Mouse (Mus musculus) gastrocnemius, postnatal 25 days (tissue): ENCODE results near the gene Cdk16. TPM values are rescaled to one million over a fixed set of nuclear protein-coding genes. Genes with fewer than 3 reads are reported as not detected.

ENCODE experiments used
- total RNA-seq, 2 experiments: library from RNA; stranded (reverse); gene quantifications; 1 replicate in 1 of 2; 2 replicates in 1 of 2; pipeline ENCODE4 v1.2.3; 2021

Gene Cdk16
- total RNA-seq, 2 experiments from 2014 or later, result 124 to 132 TPM

Other genes starting within 250 kb of the Cdk16 start
- gene Rgn, start 138.2 kb upstream of the Cdk16 start, total RNA-seq, result not detected
- gene Rbm10, start 70.5 kb upstream of the Cdk16 start, total RNA-seq, result 10 to 100 TPM; 11.4 to 11.8 TPM
- gene Ndufb11, start 70.3 kb upstream of the Cdk16 start, total RNA-seq, result 100 to 1,000 TPM; 429 TPM
- gene Uba1, start 29.6 kb upstream of the Cdk16 start, total RNA-seq, result 100 to 1,000 TPM; 134 to 145 TPM
- gene Usp11, start 16.0 kb downstream of the Cdk16 start, total RNA-seq, result 1 to 10 TPM; 1.1 to 1.5 TPM
- 10 to 100 TPM; 83.6 to 84.7 TPM for gene Araf, start 109.9 kb downstream of the Cdk16 start, total RNA-seq
- 1 to 10 TPM; 4.9 to 6.5 TPM for gene Timp1, start 182.2 kb downstream of the Cdk16 start, total RNA-seq
- under 1 TPM in 1 of 2 experiments, not detected in 1; 0.24 TPM for gene Syn1, start 233.1 kb downstream of the Cdk16 start, total RNA-seq
- 1 to 10 TPM; 3.8 to 6.5 TPM for gene Cfp, start 243.6 kb downstream of the Cdk16 start, total RNA-seq